Mouse (Mus musculus) urinary bladder, postnatal 4 days (tissue): Measurements from ENCODE around the gene Gm21773.
"Not testable (repeated sequence)": the region's sequence is repeated elsewhere in the genome, so short reads cannot be mapped to it uniquely, and the experiment has no call there.

ENCODE experiments used
- DNase-seq, 2 experiments: peaks; one replicate each; pipeline ENCODE4 v3.0.0; 2021 to 2022; ENCODE audit warnings: low spot score in 2 of 2

The Gm21773 gene

GRCm38 (mm10) chrY:25309260-25309659, at the start of gene Gm21773:
Gm21773 (minus strand) TSS chrY:25309360.
- not testable (repeated sequence) for DNase-seq
